Mouse (Mus musculus) heart, adult 9 months (tissue): Measurements from ENCODE around the gene Gtf3c2.
A peak's percentile ranks its signal among the peaks of the same experiment; 100 is the strongest.
"Not testable (repeated sequence)": the region's sequence is repeated elsewhere in the genome, so short reads cannot be mapped to it uniquely, and the experiment has no call there.

ENCODE experiments used
- DNase-seq, 2 experiments: peaks; one replicate each; pipeline ENCODE4 v3.0.0; 2022; ENCODE audit warnings: low spot score in 2 of 2

Gene Gtf3c2

DNA sequence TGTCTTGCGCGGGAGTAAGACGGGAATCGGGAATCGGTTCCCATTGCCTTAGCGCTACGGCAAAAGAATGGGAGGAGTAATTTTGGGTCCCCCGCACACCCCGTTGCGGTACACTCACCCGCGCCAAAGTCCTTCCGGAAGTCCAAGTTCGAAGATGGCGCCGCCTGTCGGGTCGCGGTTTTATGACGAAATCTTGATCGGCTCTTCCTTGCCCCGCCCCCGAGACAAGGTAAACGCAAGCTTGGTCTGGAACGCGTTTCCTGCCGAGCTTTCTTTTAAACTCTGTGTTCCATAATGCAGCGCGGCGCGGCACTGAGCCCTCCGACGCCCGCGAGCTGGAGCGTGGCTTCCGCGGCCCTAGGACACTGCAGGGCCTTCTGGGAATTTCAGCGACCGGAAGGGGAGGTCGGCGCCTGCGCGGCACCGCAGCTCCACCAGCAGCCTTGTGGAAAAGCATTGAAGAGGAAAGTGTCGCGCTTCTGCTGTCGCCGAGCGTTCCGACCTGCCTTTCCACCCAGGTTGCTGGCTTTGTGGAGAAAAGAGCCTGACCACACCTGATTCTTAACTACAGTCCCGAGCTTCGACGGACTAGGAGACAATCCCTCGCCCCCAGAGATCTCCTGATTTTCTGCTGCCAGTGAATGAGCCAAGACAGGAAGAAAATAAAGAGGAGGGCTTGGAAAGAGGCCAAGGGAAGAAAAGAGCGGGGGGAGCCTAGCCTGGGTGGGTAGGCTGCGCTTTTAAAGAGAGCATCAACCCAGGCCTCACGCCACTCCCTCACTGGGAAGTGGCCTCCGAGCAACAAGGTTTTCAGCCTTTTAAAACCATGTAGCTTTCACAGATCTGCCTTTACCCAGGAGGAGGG, at the start of gene Gtf3c2, which contains the start of gene Gm29609:
Gtf3c2 (minus strand) TSS at position 379 of the 865 bp plus-strand sequence.
Gm29609 (minus strand) TSS at position 146 of the 865 bp plus-strand sequence.
- peak; percentile 95 to 96 for DNase-seq

DNA sequence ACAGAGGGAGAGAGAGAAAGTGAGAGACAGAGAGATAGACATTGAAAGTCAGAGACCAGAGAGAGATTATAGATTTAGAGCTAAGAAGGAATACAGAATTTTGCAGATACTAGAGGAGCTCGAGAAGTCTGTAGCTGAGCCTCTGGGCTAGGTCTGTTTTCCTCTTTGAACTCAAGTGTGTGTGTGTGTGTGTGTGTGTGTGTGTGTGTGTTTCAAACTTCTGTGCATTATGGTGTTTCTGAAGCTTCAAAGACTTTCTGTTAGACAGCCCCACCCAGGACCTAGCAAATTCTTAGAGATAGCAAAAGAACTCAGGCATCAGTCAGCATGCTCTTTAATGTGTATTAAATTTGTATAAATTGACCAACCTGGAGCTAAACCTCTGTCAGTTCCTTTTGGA, 46.7 kb upstream of the Gtf3c2 start:
- DNase-seq: no peak

DNA sequence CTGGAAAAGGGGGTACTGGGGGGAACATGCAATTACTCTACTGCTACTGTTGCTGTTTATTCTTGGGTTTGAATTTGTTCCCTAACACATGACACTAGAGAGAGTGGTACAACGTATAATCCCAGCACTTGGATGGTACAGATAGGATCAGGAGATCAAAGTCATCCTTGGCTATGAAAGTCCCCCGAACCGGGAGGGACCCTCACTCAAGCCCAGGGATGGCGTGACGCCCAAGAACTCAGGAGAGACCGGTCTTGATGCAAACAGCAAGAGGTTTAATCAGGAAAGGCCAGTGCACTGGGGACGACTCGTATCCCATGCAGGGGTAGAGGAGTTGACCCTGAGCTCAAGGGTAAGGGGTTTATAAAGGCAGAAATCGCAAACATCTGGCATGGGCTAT, 42.8 kb upstream of the Gtf3c2 start:
- DNase-seq: no peak

GRCm38 (mm10) chr5:31221304-31221945, 41.5 kb upstream of the Gtf3c2 start:
- no peak for DNase-seq

DNA sequence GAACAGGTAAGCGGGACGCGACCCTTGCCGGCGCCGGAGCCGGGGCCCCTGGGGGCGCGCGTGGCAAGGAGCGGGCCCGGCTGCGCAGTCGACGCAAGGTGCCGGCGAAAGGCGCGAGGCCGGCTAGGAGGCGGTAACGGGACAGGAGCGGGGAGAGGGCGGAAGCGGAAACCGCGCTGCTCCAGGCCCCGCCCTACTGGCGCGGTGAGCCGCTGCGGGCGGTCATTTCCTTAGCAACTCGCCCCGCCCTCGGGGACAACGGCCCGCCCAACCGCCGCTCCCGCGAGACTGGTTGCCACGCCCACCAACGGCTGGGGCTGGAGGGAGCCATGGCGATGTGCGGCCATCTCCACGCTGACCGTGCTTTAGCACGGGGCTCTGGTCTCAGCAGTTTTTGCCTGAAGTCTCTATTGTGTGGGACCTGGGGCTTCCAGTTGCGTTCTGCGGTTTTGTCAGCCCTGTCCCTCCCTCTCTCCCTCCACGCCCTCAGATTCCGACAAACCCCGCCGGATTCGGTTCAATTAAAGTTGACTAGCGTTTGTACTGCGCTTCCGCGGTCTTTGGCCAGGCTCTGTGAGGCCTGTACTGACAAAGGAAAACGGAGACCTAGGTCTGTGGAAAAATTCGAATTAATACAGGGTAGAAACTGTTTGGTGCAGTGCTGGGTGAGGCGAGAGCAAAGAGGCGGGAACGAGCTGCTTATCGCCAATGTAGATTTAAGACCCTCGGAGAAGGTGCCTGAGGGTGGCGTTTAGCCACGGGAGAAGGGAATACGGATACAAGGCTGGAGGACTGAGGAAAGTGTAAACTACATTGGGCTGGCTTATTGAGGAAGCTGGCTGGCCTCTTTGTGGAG, 40.7 kb upstream of the Gtf3c2 start, which contains the start of gene Ppm1g:
Ppm1g (minus strand) TSS at position 240 of the 856 bp plus-strand sequence.
- peak; percentile 97 to 98 for DNase-seq

DNA sequence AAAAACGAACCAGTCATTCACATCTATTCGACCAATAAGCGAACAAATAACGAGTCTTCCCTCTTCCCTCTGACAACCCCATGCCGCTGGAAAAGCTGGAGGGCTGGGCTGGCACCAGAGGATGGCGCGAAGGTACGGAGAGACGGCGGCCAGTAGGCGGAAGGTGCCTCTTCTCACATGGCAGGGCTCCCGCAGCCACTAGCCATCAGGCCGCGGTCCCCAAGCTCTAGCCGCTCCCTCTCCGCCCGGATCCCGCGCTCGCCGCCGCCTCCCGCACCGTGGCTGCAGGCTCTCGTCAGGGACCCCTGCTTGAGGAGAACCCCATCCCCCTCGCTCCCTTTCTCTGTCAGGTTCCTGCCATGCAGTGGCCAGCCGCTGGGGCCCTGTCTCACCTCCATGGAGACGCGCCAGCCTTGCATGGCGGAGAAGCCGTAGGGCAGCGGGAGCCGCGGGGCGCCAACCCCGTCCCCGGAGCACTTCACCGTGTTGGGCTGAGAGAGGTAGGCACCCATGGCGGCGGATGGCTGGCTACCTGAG, 40.0 kb upstream of the Gtf3c2 start:
- DNase-seq: no peak

DNA sequence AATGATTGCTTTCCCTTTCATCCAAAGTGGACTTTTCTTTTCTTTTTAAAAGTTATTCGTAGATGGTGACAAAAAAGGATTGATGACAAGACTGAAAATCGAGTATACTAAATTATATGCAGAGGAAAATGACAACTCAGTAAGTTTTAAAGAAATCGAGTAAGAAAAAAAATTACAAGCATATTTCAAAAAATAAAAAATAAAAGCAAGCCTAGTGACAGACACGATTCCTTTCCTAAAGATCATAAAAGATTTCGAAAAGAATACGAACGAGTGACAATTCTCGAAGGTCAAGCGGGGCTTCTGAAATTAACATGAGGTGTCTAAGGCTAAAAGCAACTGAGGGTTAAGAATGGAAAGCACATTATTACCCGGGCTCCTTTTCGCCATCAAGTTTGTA, 39.5 kb upstream of the Gtf3c2 start:
- DNase-seq: no peak

GRCm38 (mm10) chr5:31219070-31219469, 39.1 kb upstream of the Gtf3c2 start:
- DNase-seq: no peak

GRCm38 (mm10) chr5:31218294-31218693, 38.4 kb upstream of the Gtf3c2 start:
- no peak for DNase-seq

GRCm38 (mm10) chr5:31216554-31216953, 36.6 kb upstream of the Gtf3c2 start:
- DNase-seq: not testable (repeated sequence)

- DNase-seq: no peak
Observed at GRCm38 (mm10) chr5:31204421-31204820, 24.5 kb upstream of the Gtf3c2 start.

- DNase-seq: no peak
Observed at GRCm38 (mm10) chr5:31203866-31204265, 23.9 kb upstream of the Gtf3c2 start.

GRCm38 (mm10) chr5:31202933-31203332, 23.0 kb upstream of the Gtf3c2 start:
- DNase-seq: no peak

- DNase-seq: peak; percentile 98 to 99
Observed at GRCm38 (mm10) chr5:31201742-31202590, 22.0 kb upstream of the Gtf3c2 start, which contains the start of gene Zfp513. Gene Zfp513, minus strand, starts transcription at chr5:31202303.

- DNase-seq: no peak
Observed at GRCm38 (mm10) chr5:31201042-31201741, 21.2 kb upstream of the Gtf3c2 start.

GRCm38 (mm10) chr5:31200327-31200768, 20.4 kb upstream of the Gtf3c2 start:
- DNase-seq: no peak

GRCm38 (mm10) chr5:31199893-31200292, 19.9 kb upstream of the Gtf3c2 start:
- DNase-seq: no peak

- no peak for DNase-seq
Observed at GRCm38 (mm10) chr5:31199321-31199892, 19.5 kb upstream of the Gtf3c2 start.

GRCm38 (mm10) chr5:31198616-31199320, 18.8 kb upstream of the Gtf3c2 start:
- DNase-seq: no peak
